Mouse (Mus musculus): Measurements from ENCODE around the gene Slc43a2. TPM values are rescaled to one million over a fixed set of nuclear protein-coding genes. Genes with fewer than 3 reads are reported as not detected.

The Slc43a2 gene
- polyA plus RNA-seq, 1 experiment from 2014 or later: 24.0 TPM

GRCm38 (mm10) chr11:75508162-75508561, 23.3 kb upstream of the Slc43a2 start:
- Histone ChIP-seq H3K27ac (ENCODE audit: low read length) (no peak overlapping the region), H3K4me3 (ENCODE audit: low read depth, low read length) (no peak overlapping the region), H3K36me3 (ENCODE audit: insufficient read depth, low read length) (peaks cover 36% of the 10 kb centered on the region), H3K27me3 (replicated peaks; ENCODE audit: insufficient read depth, low read length) (no peaks in the 10 kb centered on the region), H3K4me2 (replicated peaks; ENCODE audit: low read depth, low read length) (no peak overlapping the region), H3K9ac (replicated peaks; ENCODE audit: low read depth) (no peak overlapping the region), H3K4me1 (ENCODE audit: insufficient read depth, low read depth, low read length) (peaks cover 10% of the 10 kb centered on the region; the same call in 1 of the 2 replicates), H3K9me3 (ENCODE audit: low read length) (no peaks in the 10 kb centered on the region)
- 96% methylated on average over 4 of the region's 4 CpGs for WGBS
- ATAC-seq: no peak
- DNase-seq (ENCODE audit: low spot score): no peak
- TF ChIP-seq EP300 (IDR thresholded peaks at IDR 0.05) (no peak), CTCF (IDR thresholded peaks at IDR 0.05) (no peak)

- 55% methylated on average over 8 of the region's 8 CpGs for WGBS
- no peaks in the 10 kb centered on the region for H3K27me3 ChIP-seq (replicated peaks; ENCODE audit: insufficient read depth, low read length)
- no peak for TF ChIP-seq CTCF (IDR thresholded peaks at IDR 0.05)
- no peak for TF ChIP-seq EP300 (IDR thresholded peaks at IDR 0.05)
- H3K9ac ChIP-seq (replicated peaks; ENCODE audit: low read depth): no peak overlapping the region
- H3K4me2 ChIP-seq (replicated peaks; ENCODE audit: low read depth, low read length): no peak overlapping the region
- 0 out of 2 replicates have a peak overlapping the region, but pooled peaks have one; percentile 92 for H3K27ac ChIP-seq (ENCODE audit: low read length)
- no peaks in the 10 kb centered on the region for H3K9me3 ChIP-seq (ENCODE audit: low read length)
- peak; percentile 36 for DNase-seq (ENCODE audit: low spot score)
- no peak overlapping the region for H3K4me3 ChIP-seq (ENCODE audit: low read depth, low read length)
- H3K36me3 ChIP-seq (ENCODE audit: insufficient read depth, low read length): peaks cover 31% of the 10 kb centered on the region; the same call in 1 of the 2 replicates
- peaks cover 10% of the 10 kb centered on the region; the same call in 1 of the 2 replicates for H3K4me1 ChIP-seq (ENCODE audit: insufficient read depth, low read depth, low read length)
- ATAC-seq: no peak
Measured at GRCm38 (mm10) chr11:75508904-75509303, 22.6 kb upstream of the Slc43a2 start.

GRCm38 (mm10) chr11:75509741-75510626, 21.5 kb upstream of the Slc43a2 start, which contains the start of gene Rilp:
Gene Rilp (plus strand): TSS chr11:75510094.
- Histone ChIP-seq H3K9ac (replicated peaks; ENCODE audit: low read depth) (peak within 1 kb of the TSS; percentile 64), H3K36me3 (ENCODE audit: insufficient read depth, low read length) (peaks cover 20% of the 10 kb centered on the region; the same call in 1 of the 2 replicates), H3K27ac (ENCODE audit: low read length) (peak within 1 kb of the TSS; percentile 92), H3K9me3 (ENCODE audit: low read length) (no peaks in the 10 kb centered on the region), H3K27me3 (replicated peaks; ENCODE audit: insufficient read depth, low read length) (no peaks in the 10 kb centered on the region), H3K4me1 (ENCODE audit: insufficient read depth, low read depth, low read length) (peaks cover 10% of the 10 kb centered on the region; the same call in 1 of the 2 replicates), H3K4me3 (ENCODE audit: low read depth, low read length) (peak within 1 kb of the TSS; percentile 53), H3K4me2 (replicated peaks; ENCODE audit: low read depth, low read length) (peak within 1 kb of the TSS; percentile 91)
- ATAC-seq: peak; percentile 81
- WGBS: 1% methylated on average over 43 of the region's 43 CpGs
- TF ChIP-seq EP300 (IDR thresholded peaks at IDR 0.05) (no peak; the same call in none of the 2 replicates), CTCF (IDR thresholded peaks at IDR 0.05) (peak; percentile 47)
- DNase-seq (ENCODE audit: low spot score): peak; percentile 93

GRCm38 (mm10) chr11:75510627-75510993, 20.9 kb upstream of the Slc43a2 start:
- peaks cover 10% of the 10 kb centered on the region; the same call in 1 of the 2 replicates for H3K4me1 ChIP-seq (ENCODE audit: insufficient read depth, low read depth, low read length)
- H3K9me3 ChIP-seq (ENCODE audit: low read length): no peaks in the 10 kb centered on the region
- DNase-seq (ENCODE audit: low spot score) (peak; percentile 95), ATAC-seq (peak; percentile 83)
- H3K9ac ChIP-seq (replicated peaks; ENCODE audit: low read depth): peak overlapping the region; percentile 64
- peak overlapping the region; percentile 53 for H3K4me3 ChIP-seq (ENCODE audit: low read depth, low read length)
- H3K4me2 ChIP-seq (replicated peaks; ENCODE audit: low read depth, low read length): peak overlapping the region; percentile 91
- no peaks in the 10 kb centered on the region for H3K27me3 ChIP-seq (replicated peaks; ENCODE audit: insufficient read depth, low read length)
- peak overlapping the region; percentile 92 for H3K27ac ChIP-seq (ENCODE audit: low read length)
- peaks cover 15% of the 10 kb centered on the region; the same call in 1 of the 2 replicates for H3K36me3 ChIP-seq (ENCODE audit: insufficient read depth, low read length)
- TF ChIP-seq EP300 (IDR thresholded peaks at IDR 0.05) (no peak), CTCF (IDR thresholded peaks at IDR 0.05) (peak; percentile 96)
- under 1% methylated on average over 22 of the region's 24 CpGs for WGBS

- Histone ChIP-seq H3K9me3 (ENCODE audit: low read length) (no peaks in the 10 kb centered on the region), H3K9ac (replicated peaks; ENCODE audit: low read depth) (no peak overlapping the region), H3K4me3 (ENCODE audit: low read depth, low read length) (0 out of 2 replicates have a peak overlapping the region, but pooled peaks have one; percentile 53), H3K36me3 (ENCODE audit: insufficient read depth, low read length) (peaks cover 12% of the 10 kb centered on the region; the same call in 1 of the 2 replicates), H3K4me1 (ENCODE audit: insufficient read depth, low read depth, low read length) (peaks cover 10% of the 10 kb centered on the region; the same call in 1 of the 2 replicates), H3K27me3 (replicated peaks; ENCODE audit: insufficient read depth, low read length) (no peaks in the 10 kb centered on the region), H3K4me2 (replicated peaks; ENCODE audit: low read depth, low read length) (peak overlapping the region; percentile 91), H3K27ac (ENCODE audit: low read length) (peak overlapping the region; percentile 92)
- peak; percentile 75 for DNase-seq (ENCODE audit: low spot score)
- no peak for ATAC-seq
- no peak for TF ChIP-seq EP300 (IDR thresholded peaks at IDR 0.05)
- TF ChIP-seq CTCF (IDR thresholded peaks at IDR 0.05): no peak
- WGBS: 52% methylated on average over 6 of the region's 6 CpGs
Measured at GRCm38 (mm10) chr11:75511213-75511612, 20.3 kb upstream of the Slc43a2 start.

- WGBS: 79% methylated on average over 9 of the region's 9 CpGs
- no peak overlapping the region for H3K27ac ChIP-seq (ENCODE audit: low read length)
Measured at GRCm38 (mm10) chr11:75512301-75513018, 19.0 kb upstream of the Slc43a2 start.

More at GRCm38 (mm10) chr11:75512301-75513018, 19.0 kb upstream of the Slc43a2 start:
- DNase-seq (ENCODE audit: low spot score) (no peak), ATAC-seq (no peak)
- no peak for TF ChIP-seq EP300 (IDR thresholded peaks at IDR 0.05)
- TF ChIP-seq CTCF (IDR thresholded peaks at IDR 0.05): no peak
- Histone ChIP-seq H3K36me3 (ENCODE audit: insufficient read depth, low read length) (peaks cover 12% of the 10 kb centered on the region; the same call in 1 of the 2 replicates), H3K4me1 (ENCODE audit: insufficient read depth, low read depth, low read length) (peaks cover 10% of the 10 kb centered on the region; the same call in 1 of the 2 replicates), H3K9ac (replicated peaks; ENCODE audit: low read depth) (no peak overlapping the region), H3K4me3 (ENCODE audit: low read depth, low read length) (no peak overlapping the region), H3K9me3 (ENCODE audit: low read length) (no peaks in the 10 kb centered on the region), H3K4me2 (replicated peaks; ENCODE audit: low read depth, low read length) (no peak overlapping the region), H3K27me3 (replicated peaks; ENCODE audit: insufficient read depth, low read length) (no peaks in the 10 kb centered on the region)

Data from lung, postnatal 0 days (tissue).